16 mouse cellular contexts compared by ENCODE assay signal in genomic region chr2:159414599-159414998, GRCm38 (mm10).
A peak's percentile ranks its signal among the peaks of the same experiment; 100 is the strongest.
DNase-seq lines count a peak whose midpoint lies in the region; ATAC-seq and TF ChIP-seq lines count a peak whose summit lies in the region.
"Had no signal": no experiment of that assay in that cellular context is flagged by ENCODE, and none has a peak within 500 bp of the region (broad histone marks: within the 10 kb centered on the region; RNA-seq: fewer than 3 reads in every experiment).

No protein-coding gene starts in this region.

- H3K4me3 ChIP-seq in forebrain, postnatal 0 days (ENCODE audit: low read depth, low read length) = no peak overlapping the region
- no peak overlapping the region for H3K4me3 ChIP-seq in limb, embryonic 14.5 days (replicated peaks; ENCODE audit: low read length)
- H3K4me3 ChIP-seq: embryonic facial prominence, embryonic 15.5 days; lung, embryonic 15.5 days; myocyte; stomach, embryonic 15.5 days had no signal

- H3K36me3 ChIP-seq in forebrain, postnatal 0 days (ENCODE audit: insufficient read depth) = no peaks in the 10 kb centered on the region
- H3K36me3 ChIP-seq in limb, embryonic 14.5 days (ENCODE audit: control insufficient read depth, insufficient read depth, low read length) = no peaks in the 10 kb centered on the region
- H3K36me3 ChIP-seq: embryonic facial prominence, embryonic 15.5 days; lung, embryonic 15.5 days; stomach, embryonic 15.5 days had no signal

- WGBS in forebrain, postnatal 0 days = 3% methylated on average over 1 of the region's 1 CpGs
- WGBS in limb, embryonic 14.5 days = 12% methylated on average over 1 of the region's 1 CpGs

- H3K9ac ChIP-seq in forebrain, postnatal 0 days = no peak overlapping the region
- H3K9ac ChIP-seq in limb, embryonic 14.5 days (ENCODE audit: low read depth, low read length, severe bottlenecking) = no peak overlapping the region
- H3K9ac ChIP-seq: embryonic facial prominence, embryonic 15.5 days; lung, embryonic 15.5 days; stomach, embryonic 15.5 days had no signal

- no peaks in the 10 kb centered on the region for H3K27me3 ChIP-seq in forebrain, postnatal 0 days (ENCODE audit: insufficient read depth, low read length)
- H3K27me3 ChIP-seq in limb, embryonic 14.5 days (ENCODE audit: control insufficient read depth, insufficient read depth, low read length) = no peaks in the 10 kb centered on the region
- H3K27me3 ChIP-seq: embryonic facial prominence, embryonic 15.5 days; lung, embryonic 15.5 days; Patski; stomach, embryonic 15.5 days had no signal

- H3K9me3 ChIP-seq in forebrain, postnatal 0 days (ENCODE audit: low read length) = no peaks in the 10 kb centered on the region
- no peaks in the 10 kb centered on the region for H3K9me3 ChIP-seq in limb, embryonic 14.5 days (ENCODE audit: control insufficient read depth, low read length)
- H3K9me3 ChIP-seq: embryonic facial prominence, embryonic 15.5 days; lung, embryonic 15.5 days; stomach, embryonic 15.5 days had no signal

- peak; percentile 59; the same call in 1 of the 2 replicates for ATAC-seq in forebrain, postnatal 0 days
- no peak for ATAC-seq in limb, embryonic 14.5 days (ENCODE audit: low FRiP score, low read depth)
- ATAC-seq: Patski had no signal

- TF ChIP-seq POLR2A in limb, embryonic 14.5 days (IDR thresholded peaks at IDR 0.05; ENCODE audit: borderline replicate concordance, extremely low read depth, insufficient read depth, insufficient read length) = no peak

- H3K4me2 ChIP-seq in forebrain, postnatal 0 days (ENCODE audit: low read depth) = no peak overlapping the region
- H3K4me2 ChIP-seq in limb, embryonic 14.5 days (replicated peaks; ENCODE audit: low read depth, low read length, severe bottlenecking) = no peak overlapping the region
- H3K4me2 ChIP-seq: embryonic facial prominence, embryonic 15.5 days; lung, embryonic 15.5 days; stomach, embryonic 15.5 days had no signal

- no peaks in the 10 kb centered on the region; the same call in 1 of the 2 replicates for H3K4me1 ChIP-seq in forebrain, postnatal 0 days (ENCODE audit: insufficient read depth)
- no peaks in the 10 kb centered on the region for H3K4me1 ChIP-seq in limb, embryonic 14.5 days (ENCODE audit: control insufficient read depth, insufficient read depth, low read length)
- H3K4me1 ChIP-seq: embryonic facial prominence, embryonic 15.5 days; lung, embryonic 15.5 days; stomach, embryonic 15.5 days had no signal

- 0 out of 2 replicates have a peak, but pooled peaks have one; percentile 27 for TF ChIP-seq CTCF in forebrain, postnatal 0 days (IDR thresholded peaks at IDR 0.05; ENCODE audit: low read depth)

- DNase-seq in gastrocnemius, postnatal 25 days = peak; percentile 19
- DNase-seq in gastrocnemius, postnatal 10 days = no peak
- DNase-seq in lung, postnatal 10 days = peak; percentile 28
- DNase-seq in lung, postnatal 36 days = no peak
- peak; percentile 29 for DNase-seq in forebrain, postnatal 0 days
- DNase-seq in limb, embryonic 14.5 days (ENCODE audit: low spot score) = peak; percentile 55
- no peak for DNase-seq in spleen, adult 12 weeks (ENCODE audit: low spot score)
- no peak for DNase-seq in right cerebral cortex, postnatal 4 days
- DNase-seq: adrenal gland, adult 2 months; kidney, postnatal 36 days; thymus, postnatal 4 days had no signal

- no peak overlapping the region for H3K27ac ChIP-seq in forebrain, postnatal 0 days (ENCODE audit: low read depth, low read length)
- H3K27ac ChIP-seq in limb, embryonic 14.5 days (replicated peaks; ENCODE audit: low read depth, low read length) = no peak overlapping the region
- H3K27ac ChIP-seq: embryonic facial prominence, embryonic 15.5 days; lung, embryonic 15.5 days; stomach, embryonic 15.5 days had no signal

Comparison
In these comparisons a context has a peak if more than half of its experiments do, and no peak if none do; other contexts are left out.
1. DNase-seq: peak in gastrocnemius, postnatal 25 days (single experiment), lung, postnatal 10 days (single experiment), forebrain, postnatal 0 days (single experiment) and limb, embryonic 14.5 days (single experiment); none in gastrocnemius, postnatal 10 days (single experiment), lung, postnatal 36 days (single experiment), spleen, adult 12 weeks (single experiment) and right cerebral cortex, postnatal 4 days (single experiment).